Mouse (Mus musculus): Measurements from ENCODE around the gene Rpusd4. TPM values are rescaled to one million over a fixed set of nuclear protein-coding genes. Genes with fewer than 3 reads are reported as not detected.

The Rpusd4 gene
- polyA plus RNA-seq, 1 experiment: 9.0 TPM

- no peak overlapping the region for H3K4me3 ChIP-seq (replicated peaks; ENCODE audit: extremely low read depth, low read depth, low read length)
- no peaks in the 10 kb centered on the region for H3K4me1 ChIP-seq (ENCODE audit: control insufficient read depth, insufficient read depth, low read length)
- 62% methylated on average over 7 of the region's 7 CpGs for WGBS
- TF ChIP-seq POLR2A (IDR thresholded peaks at IDR 0.05; ENCODE audit: borderline replicate concordance, extremely low read depth, low read depth, low read length) (no peak), CTCF (IDR thresholded peaks at IDR 0.05; ENCODE audit: insufficient read depth, low read length) (no peak)
- no peak for DNase-seq
Measured at GRCm38 (mm10) chr9:35307461-35307860, 39.8 kb downstream of the Rpusd4 start.

GRCm38 (mm10) chr9:35310377-35310776 lies 42.7 kb downstream of the Rpusd4 start:
- no peak for TF ChIP-seq CTCF (IDR thresholded peaks at IDR 0.05; ENCODE audit: insufficient read depth, low read length)
- TF ChIP-seq POLR2A (IDR thresholded peaks at IDR 0.05; ENCODE audit: borderline replicate concordance, extremely low read depth, low read depth, low read length): no peak
- Histone ChIP-seq H3K4me3 (replicated peaks; ENCODE audit: extremely low read depth, low read depth, low read length) (no peak overlapping the region), H3K4me1 (ENCODE audit: control insufficient read depth, insufficient read depth, low read length) (no peaks in the 10 kb centered on the region)
- DNase-seq: no peak
- WGBS: 78% methylated on average over 6 of the region's 6 CpGs

- WGBS: 54% methylated on average over 3 of the region's 3 CpGs
- no peak for DNase-seq
Measured at GRCm38 (mm10) chr9:35312516-35312915, 44.9 kb downstream of the Rpusd4 start.

GRCm38 (mm10) chr9:35313601-35314000 lies 45.9 kb downstream of the Rpusd4 start:
- Histone ChIP-seq H3K4me3 (replicated peaks; ENCODE audit: extremely low read depth, low read depth, low read length) (no peak overlapping the region), H3K4me1 (ENCODE audit: control insufficient read depth, insufficient read depth, low read length) (no peaks in the 10 kb centered on the region)
- whole genome bisulfite sequencing: 46% methylated on average over 4 of the region's 4 CpGs
- no peak for DNase-seq
- TF ChIP-seq CTCF (IDR thresholded peaks at IDR 0.05; ENCODE audit: insufficient read depth, low read length) (no peak), POLR2A (IDR thresholded peaks at IDR 0.05; ENCODE audit: borderline replicate concordance, extremely low read depth, low read depth, low read length) (no peak)

More at GRCm38 (mm10) chr9:35312516-35312915, 44.9 kb downstream of the Rpusd4 start:
- Histone ChIP-seq H3K4me1 (ENCODE audit: control insufficient read depth, insufficient read depth, low read length) (no peaks in the 10 kb centered on the region), H3K4me3 (replicated peaks; ENCODE audit: extremely low read depth, low read depth, low read length) (no peak overlapping the region)
- no peak for TF ChIP-seq POLR2A (IDR thresholded peaks at IDR 0.05; ENCODE audit: borderline replicate concordance, extremely low read depth, low read depth, low read length)
- TF ChIP-seq CTCF (IDR thresholded peaks at IDR 0.05; ENCODE audit: insufficient read depth, low read length): no peak

GRCm38 (mm10) chr9:35314254-35314653 lies 46.6 kb downstream of the Rpusd4 start:
- no peaks in the 10 kb centered on the region for H3K4me1 ChIP-seq (ENCODE audit: control insufficient read depth, insufficient read depth, low read length)
- no peak for TF ChIP-seq CTCF (IDR thresholded peaks at IDR 0.05; ENCODE audit: insufficient read depth, low read length)
- TF ChIP-seq POLR2A (IDR thresholded peaks at IDR 0.05; ENCODE audit: borderline replicate concordance, extremely low read depth, low read depth, low read length): no peak
- no peak for DNase-seq
- no peak overlapping the region for H3K4me3 ChIP-seq (replicated peaks; ENCODE audit: extremely low read depth, low read depth, low read length)
- WGBS: 81% methylated on average over 1 of the region's 1 CpGs

- no peaks in the 10 kb centered on the region for H3K4me1 ChIP-seq (ENCODE audit: control insufficient read depth, insufficient read depth, low read length)
- DNase-seq: no peak
- no peak for TF ChIP-seq POLR2A (IDR thresholded peaks at IDR 0.05; ENCODE audit: borderline replicate concordance, extremely low read depth, low read depth, low read length)
- no peak overlapping the region for H3K4me3 ChIP-seq (replicated peaks; ENCODE audit: extremely low read depth, low read depth, low read length)
- WGBS: 48% methylated on average over 3 of the region's 3 CpGs
Measured at GRCm38 (mm10) chr9:35316771-35317211, 49.1 kb downstream of the Rpusd4 start.

GRCm38 (mm10) chr9:35317233-35317980 lies 49.7 kb downstream of the Rpusd4 start:
- no peak for TF ChIP-seq CTCF (IDR thresholded peaks at IDR 0.05; ENCODE audit: insufficient read depth, low read length)
- TF ChIP-seq POLR2A (IDR thresholded peaks at IDR 0.05; ENCODE audit: borderline replicate concordance, extremely low read depth, low read depth, low read length): no peak
- DNase-seq: no peak
- 65% methylated on average over 9 of the region's 9 CpGs for WGBS
- no peak overlapping the region for H3K4me3 ChIP-seq (replicated peaks; ENCODE audit: extremely low read depth, low read depth, low read length)
- H3K4me1 ChIP-seq (ENCODE audit: control insufficient read depth, insufficient read depth, low read length): no peaks in the 10 kb centered on the region

GRCm38 (mm10) chr9:35318537-35319172 lies 51.0 kb downstream of the Rpusd4 start:
- DNase-seq: no peak
- TF ChIP-seq CTCF (IDR thresholded peaks at IDR 0.05; ENCODE audit: insufficient read depth, low read length) (no peak), POLR2A (IDR thresholded peaks at IDR 0.05; ENCODE audit: borderline replicate concordance, extremely low read depth, low read depth, low read length) (no peak)
- Histone ChIP-seq H3K4me3 (replicated peaks; ENCODE audit: extremely low read depth, low read depth, low read length) (no peak overlapping the region), H3K4me1 (ENCODE audit: control insufficient read depth, insufficient read depth, low read length) (no peaks in the 10 kb centered on the region)
- 29% methylated on average over 9 of the region's 9 CpGs for WGBS

- H3K4me3 ChIP-seq (replicated peaks; ENCODE audit: extremely low read depth, low read depth, low read length): no peak overlapping the region
- 76% methylated on average over 4 of the region's 4 CpGs for WGBS
- no peak for TF ChIP-seq CTCF (IDR thresholded peaks at IDR 0.05; ENCODE audit: insufficient read depth, low read length)
- no peak for TF ChIP-seq POLR2A (IDR thresholded peaks at IDR 0.05; ENCODE audit: borderline replicate concordance, extremely low read depth, low read depth, low read length)
- H3K4me1 ChIP-seq (ENCODE audit: control insufficient read depth, insufficient read depth, low read length): no peaks in the 10 kb centered on the region
- DNase-seq: no peak
Measured at GRCm38 (mm10) chr9:35320288-35320687, 52.6 kb downstream of the Rpusd4 start.

GRCm38 (mm10) chr9:35323974-35324373 lies 56.3 kb downstream of the Rpusd4 start:
- 59% methylated on average over 4 of the region's 4 CpGs for WGBS
- Histone ChIP-seq H3K4me1 (ENCODE audit: control insufficient read depth, insufficient read depth, low read length) (no peaks in the 10 kb centered on the region), H3K4me3 (replicated peaks; ENCODE audit: extremely low read depth, low read depth, low read length) (no peak overlapping the region)
- DNase-seq: no peak
- no peak for TF ChIP-seq POLR2A (IDR thresholded peaks at IDR 0.05; ENCODE audit: borderline replicate concordance, extremely low read depth, low read depth, low read length)
- no peak for TF ChIP-seq CTCF (IDR thresholded peaks at IDR 0.05; ENCODE audit: insufficient read depth, low read length)
